Mouse (Mus musculus) neural tube, embryonic 11.5 days (tissue): ENCODE measurements around the gene Ttc25. TPM values are rescaled to one million over a fixed set of nuclear protein-coding genes. Genes with fewer than 3 reads are reported as not detected.

Experiments used
- ATAC-seq: fragments of 200-750 bp; cut with Nextera tagmentation; 2 replicates; pipeline ENCODE4 v1.8.0; 2017; ENCODE audit warnings: moderate number of reproducible peaks, mild to moderate bottlenecking, moderate TSS enrichment, moderate library complexity; ENCODE audit not compliant: insufficient read depth, low FRiP score, low TSS enrichment
- DNase-seq: peaks from one replicate; pipeline ENCODE4 v3.0.0-alpha.2; 2015; ENCODE audit warnings: low spot score
- H3K27ac ChIP-seq: fragments of 300-500 bp; sonication (generic); 2 replicates; pipeline ENCODE4 v1.5.1; 2014; ENCODE audit warnings: low read depth, mild to moderate bottlenecking, low read length
- H3K27me3 ChIP-seq: fragments of 300-500 bp; sonication (generic); 2 replicates; pipeline ENCODE4 v1.6.1; 2014; ENCODE audit warnings: mild to moderate bottlenecking, low read length, mixed read lengths; ENCODE audit not compliant: control insufficient read depth, insufficient read depth
- H3K36me3 ChIP-seq: fragments of 300-500 bp; sonication (generic); 2 replicates; pipeline ENCODE4 v1.6.1; 2014; ENCODE audit warnings: mild to moderate bottlenecking, low read length, moderate library complexity, mixed read lengths; ENCODE audit not compliant: control insufficient read depth, insufficient read depth
- H3K4me1 ChIP-seq: fragments of 300-500 bp; sonication (generic); 2 replicates; pipeline ENCODE4 v1.6.1; 2014; ENCODE audit warnings: low read length, mixed read lengths; ENCODE audit not compliant: control insufficient read depth, insufficient read depth
- H3K4me2 ChIP-seq: fragments of 300-500 bp; sonication (generic); 2 replicates; pipeline ENCODE4 v1.6.1; 2014; ENCODE audit warnings: low read depth, mild to moderate bottlenecking, moderate library complexity
- H3K4me3 ChIP-seq: fragments of 300-500 bp; sonication (generic); 2 replicates; pipeline ENCODE4 v1.5.1; 2014; ENCODE audit warnings: low read depth, low read length
- H3K9ac ChIP-seq: fragments of 300-500 bp; sonication (generic); 2 replicates; pipeline ENCODE4 v1.6.1; 2014; ENCODE audit warnings: mild to moderate bottlenecking, low read length
- H3K9me3 ChIP-seq: fragments of 300-500 bp; sonication (generic); 2 replicates; pipeline ENCODE4 v1.6.1; 2016; ENCODE audit warnings: low read length; ENCODE audit not compliant: control insufficient read depth
- WGBS: fragments of 180-500 bp; shearing (Covaris S2); extraction: QIAGEN DNeasy Blood & Tissue Kit; methylation state at CpG from one replicate; pipeline ENCODE4 v1.1.7; 2014; 5-methylcytosine and 5-hydroxymethylcytosine counted together
- polyA plus RNA-seq: library from polyadenylated mRNA; unstranded; fragments of >200 nt; fragmentation: Nextera tagmentation; extraction: Ambion mirVana; gene quantifications from 2 replicates; pipeline ENCODE4 v1.2.1, GENCODE M21; 2014

The Ttc25 gene
- polyA plus RNA-seq, 1 experiment from 2014 or later, result 1.0 TPM

DNA sequence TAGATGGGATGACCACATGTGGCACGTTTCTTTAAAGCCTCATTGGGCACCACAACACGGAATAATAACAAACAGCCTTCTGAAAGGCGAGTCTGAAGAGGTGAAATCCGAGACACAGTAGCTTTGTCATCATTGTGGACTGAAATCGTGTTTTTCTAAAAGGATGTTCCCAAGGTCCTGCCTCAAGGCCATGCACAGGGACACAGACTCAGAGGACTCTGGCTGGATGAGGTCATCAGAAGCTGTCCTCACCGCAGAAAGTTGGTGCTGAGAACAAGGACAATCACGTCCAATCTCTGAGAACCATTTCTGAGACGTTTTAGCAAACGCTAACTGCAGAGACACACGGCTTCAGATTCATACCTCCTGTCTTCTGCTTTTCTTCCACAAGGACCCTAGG, 31.7 kb upstream of the Ttc25 start:
- no peak overlapping the region for H3K4me3 ChIP-seq
- DNase-seq, result no peak
- peaks cover 29% of the 10 kb centered on the region for H3K36me3 ChIP-seq
- WGBS, result 92% methylated on average over 10 of the region's 10 CpGs
- no peak for ATAC-seq
- no peaks in the 10 kb centered on the region for H3K4me1 ChIP-seq
- no peaks in the 10 kb centered on the region for H3K9me3 ChIP-seq
- no peaks in the 10 kb centered on the region for H3K27me3 ChIP-seq
- no peak overlapping the region for H3K27ac ChIP-seq
- H3K4me2 ChIP-seq, result no peak overlapping the region
- H3K9ac ChIP-seq, result no peak overlapping the region

DNA sequence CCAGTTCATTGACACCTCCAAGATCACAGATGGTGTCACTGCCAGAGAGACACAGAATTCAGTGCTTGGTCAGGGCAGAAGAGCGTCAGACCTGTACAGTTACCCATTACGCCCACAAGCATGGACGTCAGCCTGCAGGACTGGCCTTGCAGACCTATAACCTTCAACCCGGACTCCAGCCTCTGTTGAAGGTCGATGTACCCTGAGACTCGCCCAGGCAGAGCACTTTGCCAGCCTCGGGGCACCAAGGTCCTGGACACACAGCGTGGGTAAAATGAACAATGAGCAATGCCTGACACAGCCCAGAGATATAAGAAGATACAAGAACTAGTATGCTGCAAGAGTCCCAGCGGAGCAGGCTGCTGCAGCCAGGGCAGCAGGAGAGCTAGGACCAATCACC, 30.3 kb upstream of the Ttc25 start:
- no peak for DNase-seq
- 96% methylated on average over 9 of the region's 9 CpGs for WGBS
- H3K4me3 ChIP-seq, result no peak overlapping the region
- no peaks in the 10 kb centered on the region for H3K9me3 ChIP-seq
- peaks cover 35% of the 10 kb centered on the region for H3K36me3 ChIP-seq
- no peak overlapping the region for H3K9ac ChIP-seq
- no peak for ATAC-seq
- no peak overlapping the region for H3K27ac ChIP-seq
- H3K4me1 ChIP-seq, result no peaks in the 10 kb centered on the region
- no peak overlapping the region for H3K4me2 ChIP-seq
- H3K27me3 ChIP-seq, result no peaks in the 10 kb centered on the region

DNA sequence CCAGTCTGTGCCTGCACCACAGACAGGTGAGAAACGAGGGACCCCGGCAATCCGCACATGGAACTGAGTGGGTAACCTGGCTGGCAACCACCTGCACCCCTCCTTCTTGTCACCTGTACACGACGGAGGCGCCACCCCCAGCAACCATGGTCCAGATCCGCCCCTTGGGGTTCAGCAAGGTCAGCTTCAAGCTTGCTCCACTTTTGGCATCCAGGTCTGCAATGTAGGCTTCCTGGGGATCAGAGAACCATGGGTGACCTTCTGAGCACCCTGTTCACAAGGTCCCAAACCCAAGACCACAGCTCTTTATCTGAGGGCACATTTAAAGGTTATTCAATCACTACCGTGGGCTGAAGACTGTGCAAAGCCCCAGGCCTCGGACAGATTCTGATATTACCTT, 29.6 kb upstream of the Ttc25 start:
- H3K4me3 ChIP-seq, result no peak overlapping the region
- H3K9me3 ChIP-seq, result no peaks in the 10 kb centered on the region
- no peak overlapping the region for H3K4me2 ChIP-seq
- DNase-seq (no peak), ATAC-seq (no peak)
- WGBS, result 93% methylated on average over 9 of the region's 9 CpGs
- H3K27ac ChIP-seq, result no peak overlapping the region
- no peak overlapping the region for H3K9ac ChIP-seq
- peaks cover 38% of the 10 kb centered on the region for H3K36me3 ChIP-seq
- no peaks in the 10 kb centered on the region for H3K4me1 ChIP-seq
- H3K27me3 ChIP-seq, result no peaks in the 10 kb centered on the region

DNA sequence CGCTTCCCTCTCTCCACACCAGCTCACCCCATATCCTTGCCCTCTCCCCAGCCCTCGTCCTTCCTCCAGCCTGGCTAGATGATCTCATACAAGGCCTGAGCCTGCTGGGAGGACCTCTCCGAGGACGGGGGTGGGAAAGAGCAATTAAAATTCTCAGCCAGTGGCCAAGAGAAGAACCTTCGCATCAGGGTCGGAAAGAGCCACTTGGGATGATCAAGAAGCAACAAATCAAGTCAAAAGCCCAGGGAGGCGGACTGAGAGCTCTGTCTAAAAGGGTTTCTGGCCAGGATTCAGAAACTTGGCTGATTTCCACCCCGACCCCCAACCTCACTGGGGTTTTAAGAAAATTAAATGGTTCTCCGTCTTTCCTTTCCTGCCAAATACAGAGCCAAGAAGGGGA, 29.1 kb upstream of the Ttc25 start:
- Histone ChIP-seq H3K9me3 (no peaks in the 10 kb centered on the region), H3K27ac (no peak overlapping the region), H3K9ac (no peak overlapping the region), H3K4me3 (no peak overlapping the region), H3K4me1 (no peaks in the 10 kb centered on the region), H3K27me3 (no peaks in the 10 kb centered on the region), H3K4me2 (no peak overlapping the region), H3K36me3 (peaks cover 40% of the 10 kb centered on the region)
- WGBS, result 81% methylated on average over 9 of the region's 9 CpGs
- no peak for ATAC-seq
- no peak for DNase-seq

DNA sequence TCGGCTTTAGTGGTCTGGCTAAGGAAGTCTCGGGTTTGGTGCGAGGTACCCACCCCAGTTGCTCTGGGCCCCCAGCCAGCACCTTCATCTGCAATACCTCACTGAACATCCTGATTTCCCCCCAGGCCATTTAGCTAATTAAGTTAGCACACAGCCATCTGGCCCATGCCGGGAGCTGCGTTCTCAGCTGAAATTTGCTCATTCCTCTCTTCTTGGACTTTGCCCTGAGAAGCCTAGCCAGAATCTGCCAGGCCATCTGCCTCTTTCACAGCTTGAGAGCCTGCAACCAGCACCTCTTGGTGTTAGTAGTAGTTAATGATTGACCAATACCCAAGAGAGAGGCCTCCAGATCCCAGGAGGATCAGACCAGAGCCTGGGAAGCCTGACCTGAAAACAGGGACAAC, 27.2 kb upstream of the Ttc25 start:
- H3K4me3 ChIP-seq, result no peak overlapping the region
- no peak overlapping the region for H3K27ac ChIP-seq
- no peak for DNase-seq
- H3K9ac ChIP-seq, result no peak overlapping the region
- no peak overlapping the region for H3K4me2 ChIP-seq
- H3K27me3 ChIP-seq, result no peaks in the 10 kb centered on the region
- ATAC-seq, result no peak
- WGBS, result 62% methylated on average over 5 of the region's 5 CpGs
- no peaks in the 10 kb centered on the region for H3K9me3 ChIP-seq
- no peaks in the 10 kb centered on the region for H3K4me1 ChIP-seq
- peaks cover 54% of the 10 kb centered on the region for H3K36me3 ChIP-seq

GRCm38 (mm10) chr11:100519188-100519587, 26.2 kb upstream of the Ttc25 start:
- Histone ChIP-seq H3K9me3 (no peaks in the 10 kb centered on the region), H3K4me1 (no peaks in the 10 kb centered on the region), H3K4me2 (no peak overlapping the region), H3K27me3 (no peaks in the 10 kb centered on the region), H3K4me3 (no peak overlapping the region), H3K9ac (no peak overlapping the region), H3K36me3 (peaks cover 49% of the 10 kb centered on the region), H3K27ac (no peak overlapping the region)
- DNase-seq, result no peak
- no peak for ATAC-seq
- 72% methylated on average over 7 of the region's 7 CpGs for WGBS

DNA sequence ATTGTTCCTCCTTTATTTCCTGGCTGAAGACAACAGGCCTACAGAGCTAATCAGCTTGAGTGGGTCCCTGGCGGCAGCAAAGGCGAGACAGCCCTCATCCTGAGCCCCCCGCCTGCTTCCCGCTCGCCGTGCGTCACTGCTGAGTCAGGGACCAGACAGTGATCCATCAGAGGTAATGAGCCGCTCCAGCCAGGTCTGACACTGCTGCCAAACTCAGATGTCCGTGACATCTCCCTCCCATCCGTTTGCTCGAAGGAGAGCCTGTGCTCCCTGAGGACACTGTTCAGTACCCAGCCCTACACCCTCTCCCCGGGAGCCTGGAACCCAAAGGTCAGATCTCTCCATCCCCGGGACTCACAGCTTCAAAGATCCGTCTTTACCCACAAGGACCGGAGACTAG, 24.6 kb upstream of the Ttc25 start:
- Histone ChIP-seq H3K36me3 (peaks cover 43% of the 10 kb centered on the region), H3K27ac (0 out of 2 replicates have a peak overlapping the region, but pooled peaks have one; percentile 27), H3K27me3 (no peaks in the 10 kb centered on the region), H3K4me1 (peaks cover 15% of the 10 kb centered on the region), H3K9ac (no peak overlapping the region), H3K4me3 (no peak overlapping the region), H3K4me2 (no peak overlapping the region), H3K9me3 (no peaks in the 10 kb centered on the region)
- ATAC-seq, result no peak
- 68% methylated on average over 15 of the region's 15 CpGs for WGBS
- DNase-seq, result peak; percentile 33

DNA sequence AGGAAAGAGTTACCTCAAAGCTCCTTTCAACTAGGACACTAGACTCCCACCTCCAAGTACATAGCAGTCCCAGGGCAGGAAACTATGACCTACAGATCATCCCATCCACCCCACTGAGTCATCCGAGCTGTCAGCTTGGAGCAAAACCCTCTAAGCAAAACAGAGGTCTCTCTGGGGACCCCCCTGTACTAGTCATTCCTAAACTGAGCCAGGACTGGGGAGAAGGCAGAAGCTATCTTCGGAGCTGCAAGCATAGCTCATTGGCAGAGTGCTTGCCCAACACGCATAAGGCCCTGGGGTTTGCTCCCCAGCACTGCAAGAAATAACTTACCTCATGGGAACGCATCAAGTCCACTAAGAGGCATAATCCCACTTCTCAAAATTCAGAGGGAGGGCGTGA, 21.0 kb upstream of the Ttc25 start:
- peaks cover 20% of the 10 kb centered on the region for H3K4me1 ChIP-seq
- H3K9me3 ChIP-seq, result no peaks in the 10 kb centered on the region
- H3K36me3 ChIP-seq, result peaks cover 28% of the 10 kb centered on the region
- WGBS, result 84% methylated on average over 5 of the region's 5 CpGs
- H3K27ac ChIP-seq, result no peak overlapping the region
- H3K4me3 ChIP-seq, result no peak overlapping the region
- H3K27me3 ChIP-seq, result no peaks in the 10 kb centered on the region
- DNase-seq (no peak), ATAC-seq (no peak)
- no peak overlapping the region for H3K9ac ChIP-seq
- no peak overlapping the region; the same call in 1 of the 2 replicates for H3K4me2 ChIP-seq

DNA sequence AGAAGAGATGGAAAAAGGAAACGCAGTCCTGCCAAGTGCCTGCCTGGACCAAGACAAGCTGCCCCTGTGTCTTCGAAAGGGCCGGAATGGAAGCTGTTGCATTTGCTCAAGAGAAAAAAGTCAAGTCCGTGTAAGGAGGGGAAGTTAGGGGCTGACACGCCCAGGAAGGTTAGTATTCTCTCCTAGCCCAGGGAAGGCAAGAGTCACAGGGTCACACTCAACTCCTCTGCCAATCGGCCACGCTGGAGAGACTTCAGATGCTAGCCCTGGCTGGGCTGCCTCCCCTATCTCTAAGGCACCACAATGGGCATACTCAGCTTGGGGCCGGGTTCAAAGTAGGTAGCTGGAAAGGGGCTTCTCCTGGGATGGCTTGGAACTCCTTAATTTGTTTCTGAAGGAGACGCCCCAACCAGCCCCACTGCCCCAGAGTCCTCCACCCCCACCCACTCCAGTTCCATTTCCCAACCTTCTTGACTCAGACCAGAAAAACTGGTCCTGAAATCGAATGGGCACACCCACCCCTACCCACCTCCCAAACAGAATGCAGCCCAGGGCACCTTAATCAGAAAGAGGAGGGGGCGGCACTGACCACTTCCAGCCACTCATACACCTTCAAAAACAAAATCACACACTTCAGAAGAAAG, 20.3 kb upstream of the Ttc25 start:
- Histone ChIP-seq H3K4me3 (peak overlapping the region; percentile 90; the same call in 1 of the 2 replicates), H3K27me3 (no peaks in the 10 kb centered on the region), H3K4me2 (peak overlapping the region; percentile 63), H3K36me3 (peaks cover 25% of the 10 kb centered on the region), H3K27ac (no peak overlapping the region), H3K9ac (peak overlapping the region; percentile 96), H3K4me1 (peaks cover 20% of the 10 kb centered on the region), H3K9me3 (no peaks in the 10 kb centered on the region)
- ATAC-seq (no peak), DNase-seq (no peak)
- 57% methylated on average over 11 of the region's 11 CpGs for WGBS
